Comparison of ENCODE assay signal across 8 mouse cellular contexts in the genomic region with DNA sequence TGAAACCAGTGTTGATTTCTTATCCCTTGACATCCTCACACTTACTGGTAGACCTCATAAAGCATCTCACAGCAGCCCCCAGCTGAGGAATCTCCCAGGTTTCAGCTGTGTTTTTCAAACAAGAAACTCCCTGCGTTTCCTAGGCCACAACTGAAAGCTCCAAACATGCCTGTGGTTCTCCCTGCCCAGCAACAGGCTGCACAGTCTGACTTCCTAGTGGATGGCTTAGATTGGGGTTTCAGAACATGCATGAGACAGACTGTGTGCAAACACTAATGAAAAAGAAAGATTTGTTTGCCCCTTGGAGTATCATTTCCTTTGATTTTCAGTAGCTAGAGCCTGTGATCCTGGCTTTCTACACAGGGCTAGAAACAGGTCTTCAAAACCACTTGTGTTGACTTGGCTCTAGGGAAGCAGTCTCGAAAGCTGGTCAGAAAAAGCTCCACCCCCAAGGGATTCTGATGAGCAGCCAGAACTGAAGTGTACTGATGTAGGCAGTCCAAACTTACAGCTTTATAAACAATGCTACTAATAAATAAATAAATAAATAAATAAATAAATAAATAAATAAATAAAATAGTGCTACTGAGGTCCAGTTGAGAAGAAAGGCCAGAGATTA. TPM values are rescaled to one million over a fixed set of nuclear protein-coding genes. Genes with fewer than 3 reads are reported as not detected.
DNase-seq lines count a peak whose midpoint lies in the region; ATAC-seq and TF ChIP-seq lines count a peak whose summit lies in the region.

Tm4sf1 (minus strand) TSS at position 68 of the 619 bp plus-strand sequence.

- no peak within 1 kb of the TSS for H3K27ac ChIP-seq in left cerebral cortex, adult 2 months
- no peak within 1 kb of the TSS for H3K27ac ChIP-seq in brown adipose tissue, adult 24 weeks (replicated peaks; ENCODE audit: low read depth, low read length)
- no peak within 1 kb of the TSS for H3K27ac ChIP-seq in heart, embryonic 15.5 days

- ATAC-seq in heart, embryonic 15.5 days (replicated peaks; ENCODE audit: insufficient number of reproducible peaks, insufficient read depth, low FRiP score, low read depth), result no peak

- no peaks in the 10 kb centered on the region for H3K36me3 ChIP-seq in heart, embryonic 15.5 days

- H3K27me3 ChIP-seq in heart, embryonic 15.5 days, result no peaks in the 10 kb centered on the region

- no peak for DNase-seq in left cerebral cortex, adult 2 months (ENCODE audit: extremely low spot score in 1 of 2, low spot score in 2 of 2)
- DNase-seq in left cerebral cortex, postnatal 4 days, result no peak
- no peak for DNase-seq in left cerebral cortex, postnatal 36 days (ENCODE audit: low spot score in 2 of 2)
- DNase-seq in cerebellum, postnatal 4 days (ENCODE audit: low spot score in 2 of 2), result no peak
- DNase-seq in testis, postnatal 10 days (ENCODE audit: low spot score), result no peak
- no peak for DNase-seq in kidney, adult 8-10 months

- H3K4me1 ChIP-seq in brown adipose tissue, adult 24 weeks (ENCODE audit: control insufficient read depth, insufficient read depth, insufficient read length, low read length), result no peaks in the 10 kb centered on the region; the same call in 1 of the 2 replicates
- H3K4me1 ChIP-seq in heart, embryonic 15.5 days (replicated peaks), result no peaks in the 10 kb centered on the region; the same call in 1 of the 2 replicates

- no peak within 1 kb of the TSS for H3K4me2 ChIP-seq in heart, embryonic 15.5 days

- no peak within 1 kb of the TSS for H3K4me3 ChIP-seq in left cerebral cortex, adult 2 months
- H3K4me3 ChIP-seq in brown adipose tissue, adult 24 weeks (ENCODE audit: insufficient read depth, low read depth, low read length), result no peak within 1 kb of the TSS
- no peak within 1 kb of the TSS for H3K4me3 ChIP-seq in heart, embryonic 15.5 days

- no peak for TF ChIP-seq CTCF in left cerebral cortex, adult 2 months (IDR thresholded peaks at IDR 0.05)

- whole genome bisulfite sequencing in heart, embryonic 15.5 days, result 69% methylated on average over 2 of the region's 2 CpGs

- H3K9ac ChIP-seq in heart, embryonic 15.5 days, result no peak within 1 kb of the TSS

- H3K9me3 ChIP-seq in heart, embryonic 15.5 days (replicated peaks), result no peaks in the 10 kb centered on the region

- intact Hi-C loops in left cerebral cortex, adult 2 months (cut with DNase I), result no loop called here
- intact Hi-C loops in left cerebral cortex, postnatal 4 days (cut with DNase I), result no loop called here
- intact Hi-C loops in left cerebral cortex, postnatal 36 days (cut with DNase I), result no loop called here

RNA-seq across cellular contexts. Expression of gene Tm4sf1, which starts in this region (rescaled TPM):
- 10 to 100 TPM; 13.7 to 17.6 TPM for total RNA-seq in left cerebral cortex, adult 2 months (2021)
- 1 to 10 TPM; 8.0 to 8.6 TPM for total RNA-seq in left cerebral cortex, postnatal 4 days (2021)
- 49.0 and 77.1 TPM in 2 replicates for polyA plus RNA-seq in brown adipose tissue, adult 24 weeks (2012; ENCODE audit: insufficient read depth, insufficient read length, missing spikeins)
- polyA plus RNA-seq in heart, embryonic 15.5 days (2015; fragmentation: Nextera tagmentation; extraction: Ambion mirVana), result 297 and 303 TPM in 2 replicates
- 10 to 100 TPM; 15.6 to 18.0 TPM for total RNA-seq in left cerebral cortex, postnatal 36 days (2021)
